Mouse (Mus musculus): ENCODE measurements around the gene Rin3. TPM values are rescaled to one million over a fixed set of nuclear protein-coding genes. Genes with fewer than 3 reads are reported as not detected.

Rin3 gene
- total and polyA plus RNA-seq, 2 experiments from 2014 or later, result 1.7 to 3.2 TPM

DNA sequence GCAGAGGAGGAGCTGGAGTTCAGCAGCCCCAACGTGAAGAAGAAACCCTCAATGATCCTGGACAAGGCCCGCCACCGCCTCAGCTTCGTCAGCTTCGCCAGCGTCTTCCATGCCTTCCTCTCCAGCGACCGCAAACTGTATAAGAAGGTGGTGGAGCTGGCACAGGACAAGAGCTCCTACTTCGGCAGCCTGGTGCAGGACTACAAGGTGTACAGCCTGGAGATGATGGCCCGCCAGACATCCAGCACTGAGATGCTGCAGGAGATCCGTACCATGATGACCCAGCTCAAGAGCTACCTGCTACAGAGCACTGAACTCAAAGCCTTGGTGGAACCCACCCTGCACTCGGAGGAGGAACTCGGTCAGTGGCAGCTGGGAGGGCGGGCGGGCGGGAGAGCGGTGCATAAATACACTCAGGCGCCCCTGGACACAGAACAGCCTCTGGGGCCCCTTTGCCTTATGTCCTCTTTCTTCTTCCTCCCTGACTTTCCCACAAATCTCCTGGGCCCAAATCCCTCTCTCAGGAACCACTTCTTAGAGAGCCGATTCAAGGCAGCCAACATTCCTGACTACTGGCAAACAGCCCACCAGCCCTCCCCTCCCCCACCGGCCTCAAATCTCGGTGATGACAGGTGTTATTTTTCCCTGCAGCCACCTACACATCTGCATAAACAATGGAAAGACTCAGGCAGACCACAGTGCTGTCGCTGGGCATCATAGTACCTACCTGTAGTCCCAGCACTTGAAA, 86.8 kb downstream of the Rin3 start:
- ATAC-seq, result no peak
- Histone ChIP-seq H3K9me3 (ENCODE audit: low read length) (no peaks in the 10 kb centered on the region), H3K4me2 (ENCODE audit: low read depth, low read length) (no peak overlapping the region), H3K4me1 (ENCODE audit: insufficient read depth, low read length) (no peaks in the 10 kb centered on the region), H3K9ac (replicated peaks; ENCODE audit: low read length) (no peak overlapping the region), H3K27me3 (ENCODE audit: insufficient read depth, low read length) (no peaks in the 10 kb centered on the region), H3K4me3 (ENCODE audit: low read length) (no peak overlapping the region), H3K27ac (no peak overlapping the region), H3K36me3 (ENCODE audit: insufficient read depth, low read length) (no peaks in the 10 kb centered on the region)
- no peak for TF ChIP-seq CTCF (IDR thresholded peaks at IDR 0.05; ENCODE audit: low read depth)
- no peak for DNase-seq (ENCODE audit: low spot score)
- WGBS, result 76% methylated on average over 22 of the region's 22 CpGs

- Histone ChIP-seq H3K4me2 (ENCODE audit: low read depth, low read length) (no peak overlapping the region), H3K9ac (replicated peaks; ENCODE audit: low read length) (no peak overlapping the region), H3K36me3 (ENCODE audit: insufficient read depth, low read length) (no peaks in the 10 kb centered on the region), H3K27me3 (ENCODE audit: insufficient read depth, low read length) (no peaks in the 10 kb centered on the region), H3K4me1 (ENCODE audit: insufficient read depth, low read length) (no peaks in the 10 kb centered on the region), H3K27ac (no peak overlapping the region), H3K9me3 (ENCODE audit: low read length) (no peaks in the 10 kb centered on the region), H3K4me3 (ENCODE audit: low read length) (no peak overlapping the region)
- DNase-seq (ENCODE audit: low spot score), result no peak
- TF ChIP-seq CTCF (IDR thresholded peaks at IDR 0.05; ENCODE audit: low read depth), result no peak
- WGBS, result 88% methylated on average over 4 of the region's 4 CpGs
- no peak for ATAC-seq
Observed at GRCm38 (mm10) chr12:102370931-102371500, 88.2 kb downstream of the Rin3 start.

DNA sequence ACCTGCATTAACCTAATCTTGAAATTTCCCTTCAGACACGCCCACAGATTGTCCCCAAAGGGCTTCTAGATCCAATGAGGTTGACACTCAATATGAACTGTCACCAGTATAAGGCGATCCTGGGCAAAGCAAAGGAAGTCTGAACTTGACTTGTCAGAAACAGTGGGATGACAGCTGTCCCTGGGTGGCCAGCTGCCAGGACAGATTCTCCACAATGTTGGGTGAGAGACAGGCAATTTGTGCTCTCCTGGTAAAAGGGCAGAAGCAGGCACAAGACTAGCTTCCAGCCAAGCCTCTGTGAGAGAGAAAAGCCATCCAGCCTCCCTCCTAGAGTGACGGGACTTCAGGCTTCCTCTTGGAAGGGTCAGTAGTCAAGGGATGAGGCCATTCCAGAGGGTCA, 89.5 kb downstream of the Rin3 start:
- Histone ChIP-seq H3K4me3 (ENCODE audit: low read length) (no peak overlapping the region), H3K27ac (no peak overlapping the region), H3K9me3 (ENCODE audit: low read length) (no peaks in the 10 kb centered on the region), H3K36me3 (ENCODE audit: insufficient read depth, low read length) (no peaks in the 10 kb centered on the region), H3K4me1 (ENCODE audit: insufficient read depth, low read length) (no peaks in the 10 kb centered on the region), H3K4me2 (ENCODE audit: low read depth, low read length) (no peak overlapping the region), H3K27me3 (ENCODE audit: insufficient read depth, low read length) (no peaks in the 10 kb centered on the region), H3K9ac (replicated peaks; ENCODE audit: low read length) (no peak overlapping the region)
- no peak for ATAC-seq
- no peak for DNase-seq (ENCODE audit: low spot score)
- WGBS, result 79% methylated on average over 3 of the region's 3 CpGs
- no peak for TF ChIP-seq CTCF (IDR thresholded peaks at IDR 0.05; ENCODE audit: low read depth)

DNA sequence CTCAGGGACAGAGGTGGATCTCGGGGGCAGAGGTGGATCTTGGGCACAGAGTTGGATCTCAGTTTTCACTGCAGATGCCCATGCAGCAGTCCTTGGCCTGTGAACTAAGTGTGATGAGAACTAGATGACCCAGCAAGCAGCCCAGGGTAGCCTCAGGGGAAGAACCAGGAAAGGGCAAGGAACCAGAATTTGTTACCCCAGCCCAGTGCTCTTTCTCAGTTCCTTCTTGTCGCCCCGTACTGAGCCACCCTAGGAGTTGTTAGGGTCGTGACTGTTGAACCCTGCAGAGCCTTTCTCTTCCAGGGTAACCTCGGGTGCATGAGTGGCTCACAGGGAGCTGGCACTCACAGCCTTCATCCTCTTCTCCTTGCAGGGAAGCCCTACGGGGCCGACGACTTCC, 99.3 kb downstream of the Rin3 start:
- Histone ChIP-seq H3K9ac (replicated peaks; ENCODE audit: low read length) (no peak overlapping the region), H3K4me3 (ENCODE audit: low read length) (no peak overlapping the region), H3K36me3 (ENCODE audit: insufficient read depth, low read length) (no peaks in the 10 kb centered on the region), H3K27me3 (ENCODE audit: insufficient read depth, low read length) (no peaks in the 10 kb centered on the region), H3K4me1 (ENCODE audit: insufficient read depth, low read length) (no peaks in the 10 kb centered on the region), H3K27ac (no peak overlapping the region), H3K4me2 (ENCODE audit: low read depth, low read length) (no peak overlapping the region), H3K9me3 (ENCODE audit: low read length) (no peaks in the 10 kb centered on the region)
- ATAC-seq (no peak), DNase-seq (ENCODE audit: low spot score) (no peak)
- 90% methylated on average over 8 of the region's 8 CpGs for WGBS
- no peak for TF ChIP-seq CTCF (IDR thresholded peaks at IDR 0.05; ENCODE audit: low read depth)

- DNase-seq (ENCODE audit: low spot score) (no peak), ATAC-seq (no peak)
- TF ChIP-seq CTCF (IDR thresholded peaks at IDR 0.05; ENCODE audit: low read depth), result no peak
- H3K9me3 ChIP-seq (ENCODE audit: low read length), result no peaks in the 10 kb centered on the region
- H3K9ac ChIP-seq (replicated peaks; ENCODE audit: low read length), result no peak overlapping the region
- H3K27ac ChIP-seq, result no peak overlapping the region
- no peaks in the 10 kb centered on the region for H3K4me1 ChIP-seq (ENCODE audit: insufficient read depth, low read length)
- H3K36me3 ChIP-seq (ENCODE audit: insufficient read depth, low read length), result no peaks in the 10 kb centered on the region
- no peaks in the 10 kb centered on the region for H3K27me3 ChIP-seq (ENCODE audit: insufficient read depth, low read length)
- 85% methylated on average over 9 of the region's 9 CpGs for WGBS
- no peak overlapping the region for H3K4me2 ChIP-seq (ENCODE audit: low read depth, low read length)
- H3K4me3 ChIP-seq (ENCODE audit: low read length), result no peak overlapping the region
Observed at GRCm38 (mm10) chr12:102383288-102383687, 100.4 kb downstream of the Rin3 start.

- H3K4me2 ChIP-seq (ENCODE audit: low read depth, low read length), result no peak overlapping the region
- TF ChIP-seq CTCF (IDR thresholded peaks at IDR 0.05; ENCODE audit: low read depth), result peak; percentile 99
- no peaks in the 10 kb centered on the region for H3K9me3 ChIP-seq (ENCODE audit: low read length)
- 25% methylated on average over 3 of the region's 3 CpGs for WGBS
- no peak overlapping the region for H3K9ac ChIP-seq (replicated peaks; ENCODE audit: low read length)
- no peak overlapping the region for H3K4me3 ChIP-seq (ENCODE audit: low read length)
- no peaks in the 10 kb centered on the region for H3K4me1 ChIP-seq (ENCODE audit: insufficient read depth, low read length)
- ATAC-seq (peak; percentile 48), DNase-seq (ENCODE audit: low spot score) (peak; percentile 82)
- no peaks in the 10 kb centered on the region for H3K36me3 ChIP-seq (ENCODE audit: insufficient read depth, low read length)
- no peaks in the 10 kb centered on the region for H3K27me3 ChIP-seq (ENCODE audit: insufficient read depth, low read length)
- H3K27ac ChIP-seq, result no peak overlapping the region
Observed at GRCm38 (mm10) chr12:102384819-102385218, 102.0 kb downstream of the Rin3 start.
